Mouse (Mus musculus) forebrain, embryonic 14.5 days (tissue): ENCODE data around the gene Clcf1. TPM values are rescaled to one million over a fixed set of nuclear protein-coding genes. Genes with fewer than 3 reads are reported as not detected.

Experiments used
- ATAC-seq: fragments of 200-750 bp; cut with Nextera tagmentation; 2 replicates; pipeline ENCODE4 v1.8.0; 2017; ENCODE audit warnings: mild to moderate bottlenecking, moderate library complexity
- DNase-seq: peaks from one replicate; pipeline ENCODE4 v3.0.0-alpha.2; 2015; ENCODE audit warnings: low spot score
- H3K27ac ChIP-seq: fragments of 300-500 bp; sonication (generic); 2 replicates; pipeline ENCODE4 v1.5.1; 2014; ENCODE audit warnings: low read depth, mild to moderate bottlenecking, control low read depth, low read length, moderate library complexity
- H3K27me3 ChIP-seq: fragments of 300-500 bp; sonication (generic); replicated peaks from 2 replicates; pipeline ENCODE4 v1.6.1; 2014; ENCODE audit warnings: low read length, control low read depth, mixed read lengths; ENCODE audit not compliant: control insufficient read depth, insufficient read depth
- H3K36me3 ChIP-seq: fragments of 300-500 bp; sonication (generic); 2 replicates; pipeline ENCODE4 v1.6.1; 2014; ENCODE audit warnings: low read length, control low read depth; ENCODE audit not compliant: control insufficient read depth, insufficient read depth
- H3K4me1 ChIP-seq: fragments of 300-500 bp; sonication (generic); 2 replicates; pipeline ENCODE4 v1.6.1; 2014; ENCODE audit warnings: antibody characterized with exemption, low read length, control low read depth; ENCODE audit not compliant: control insufficient read depth, insufficient read depth
- H3K4me2 ChIP-seq: fragments of 300-500 bp; sonication (generic); 2 replicates; pipeline ENCODE4 v1.6.1; 2014; ENCODE audit warnings: mild to moderate bottlenecking, control low read depth, low read length
- H3K4me3 ChIP-seq: fragments of 300-500 bp; sonication (generic); 2 replicates; pipeline ENCODE4 v1.5.1; 2014; ENCODE audit warnings: low read depth, low read length, control low read depth
- H3K9ac ChIP-seq: fragments of 300-500 bp; sonication (generic); 2 replicates; pipeline ENCODE4 v1.6.1; 2014; ENCODE audit warnings: mild to moderate bottlenecking, low read length, control low read depth, moderate library complexity
- H3K9me3 ChIP-seq: fragments of 300-500 bp; sonication (generic); replicated peaks from 2 replicates; pipeline ENCODE4 v1.6.1; 2016; ENCODE audit warnings: low read length, control low read depth, mixed read lengths; ENCODE audit not compliant: control insufficient read depth
- WGBS: fragments of 180-500 bp; shearing (Covaris S2); extraction: QIAGEN DNeasy Blood & Tissue Kit; methylation state at CpG from one replicate; pipeline ENCODE4 v1.1.7; 2014; 5-methylcytosine and 5-hydroxymethylcytosine counted together
- polyA plus RNA-seq: library from polyadenylated mRNA; unstranded; fragments of >200 nt; fragmentation: Nextera tagmentation; extraction: Ambion mirVana; gene quantifications from 2 replicates; pipeline ENCODE4 v1.2.1, GENCODE M21; 2014

Gene Clcf1
- polyA plus RNA-seq, 1 experiment from 2014 or later = 0.85 TPM

- H3K36me3 ChIP-seq = no peaks in the 10 kb centered on the region
- 64% methylated on average over 8 of the region's 8 CpGs for WGBS
- no peak for ATAC-seq
- no peak overlapping the region for H3K4me3 ChIP-seq
- H3K9me3 ChIP-seq = no peaks in the 10 kb centered on the region
- H3K4me1 ChIP-seq = peaks cover 7% of the 10 kb centered on the region; the same call in 1 of the 2 replicates
- H3K4me2 ChIP-seq = no peak overlapping the region
- H3K9ac ChIP-seq = no peak overlapping the region
- H3K27me3 ChIP-seq = no peaks in the 10 kb centered on the region; the same call in 1 of the 2 replicates
- no peak overlapping the region for H3K27ac ChIP-seq
- DNase-seq = no peak
These were observed 16.4 kb downstream of the Clcf1 start for GRCm38 (mm10) chr19:4230415-4230814.

- no peaks in the 10 kb centered on the region for H3K36me3 ChIP-seq
- H3K27me3 ChIP-seq = no peaks in the 10 kb centered on the region; the same call in 1 of the 2 replicates
- ATAC-seq = peak; percentile 96
- H3K4me2 ChIP-seq = peak within 1 kb of the TSS; percentile 75
- H3K9ac ChIP-seq = peak within 1 kb of the TSS; percentile 68
- WGBS = 13% methylated on average over 26 of the region's 26 CpGs
- H3K9me3 ChIP-seq = no peaks in the 10 kb centered on the region
- peak; percentile 96 for DNase-seq
- H3K27ac ChIP-seq = peak within 1 kb of the TSS; percentile 52; the same call in 1 of the 2 replicates
- peak within 1 kb of the TSS; percentile 57 for H3K4me3 ChIP-seq
- peaks cover 7% of the 10 kb centered on the region; the same call in 1 of the 2 replicates for H3K4me1 ChIP-seq
These were observed 17.5 kb downstream of the Clcf1 start, which contains the start of gene Pold4 for GRCm38 (mm10) chr19:4231253-4232185. Gene Pold4 (plus strand): TSS chr19:4231899.

GRCm38 (mm10) chr19:4232186-4232572, 18.1 kb downstream of the Clcf1 start:
- H3K9me3 ChIP-seq = no peaks in the 10 kb centered on the region
- 41% methylated on average over 2 of the region's 2 CpGs for WGBS
- H3K9ac ChIP-seq = peak overlapping the region; percentile 68
- no peaks in the 10 kb centered on the region for H3K36me3 ChIP-seq
- H3K4me1 ChIP-seq = peaks cover 7% of the 10 kb centered on the region; the same call in 1 of the 2 replicates
- H3K4me2 ChIP-seq = peak overlapping the region; percentile 75
- peak overlapping the region; percentile 57 for H3K4me3 ChIP-seq
- ATAC-seq (0 out of 2 replicates have a peak, but pooled peaks have one; percentile 15), DNase-seq (no peak)
- peak overlapping the region; percentile 52; the same call in 1 of the 2 replicates for H3K27ac ChIP-seq
- H3K27me3 ChIP-seq = no peaks in the 10 kb centered on the region; the same call in 1 of the 2 replicates

GRCm38 (mm10) chr19:4232651-4233050, 18.6 kb downstream of the Clcf1 start:
- no peak for DNase-seq
- Histone ChIP-seq H3K36me3 (no peaks in the 10 kb centered on the region), H3K4me3 (peak overlapping the region; percentile 57; the same call in 1 of the 2 replicates), H3K27ac (no peak overlapping the region), H3K27me3 (no peaks in the 10 kb centered on the region; the same call in 1 of the 2 replicates), H3K4me2 (peak overlapping the region; percentile 75), H3K9me3 (no peaks in the 10 kb centered on the region), H3K4me1 (peaks cover 7% of the 10 kb centered on the region; the same call in 1 of the 2 replicates), H3K9ac (no peak overlapping the region; the same call in 1 of the 2 replicates)
- ATAC-seq = no peak
- 81% methylated on average over 7 of the region's 7 CpGs for WGBS

GRCm38 (mm10) chr19:4234548-4234947, 20.5 kb downstream of the Clcf1 start:
- H3K27me3 ChIP-seq = no peaks in the 10 kb centered on the region; the same call in 1 of the 2 replicates
- H3K36me3 ChIP-seq = no peaks in the 10 kb centered on the region
- no peaks in the 10 kb centered on the region for H3K9me3 ChIP-seq
- H3K27ac ChIP-seq = no peak overlapping the region
- H3K4me2 ChIP-seq = no peak overlapping the region
- DNase-seq = no peak
- WGBS = 84% methylated on average over 4 of the region's 4 CpGs
- H3K4me3 ChIP-seq = no peak overlapping the region
- peaks cover 7% of the 10 kb centered on the region; the same call in 1 of the 2 replicates for H3K4me1 ChIP-seq
- no peak for ATAC-seq
- H3K9ac ChIP-seq = no peak overlapping the region

- DNase-seq (no peak), ATAC-seq (no peak)
- no peaks in the 10 kb centered on the region for H3K9me3 ChIP-seq
- H3K9ac ChIP-seq = no peak overlapping the region
- no peaks in the 10 kb centered on the region for H3K27me3 ChIP-seq
- no peak overlapping the region for H3K4me3 ChIP-seq
- WGBS = 81% methylated on average over 8 of the region's 8 CpGs
- no peaks in the 10 kb centered on the region for H3K4me1 ChIP-seq
- no peak overlapping the region for H3K27ac ChIP-seq
- H3K4me2 ChIP-seq = no peak overlapping the region
- H3K36me3 ChIP-seq = no peaks in the 10 kb centered on the region
These were observed 26.2 kb downstream of the Clcf1 start for GRCm38 (mm10) chr19:4240247-4240668.

GRCm38 (mm10) chr19:4242416-4242815, 28.4 kb downstream of the Clcf1 start:
- no peaks in the 10 kb centered on the region for H3K9me3 ChIP-seq

GRCm38 (mm10) chr19:4244775-4245174, 30.7 kb downstream of the Clcf1 start:
- Histone ChIP-seq H3K27ac (no peak overlapping the region), H3K4me1 (no peaks in the 10 kb centered on the region), H3K9me3 (no peaks in the 10 kb centered on the region), H3K4me2 (no peak overlapping the region), H3K9ac (no peak overlapping the region), H3K27me3 (no peaks in the 10 kb centered on the region), H3K4me3 (no peak overlapping the region), H3K36me3 (no peaks in the 10 kb centered on the region)
- DNase-seq (no peak), ATAC-seq (no peak)
- 84% methylated on average over 6 of the region's 6 CpGs for WGBS

More at GRCm38 (mm10) chr19:4242416-4242815, 28.4 kb downstream of the Clcf1 start:
- WGBS = 73% methylated on average over 3 of the region's 3 CpGs
- no peak for ATAC-seq
- Histone ChIP-seq H3K9ac (no peak overlapping the region), H3K4me3 (no peak overlapping the region), H3K4me1 (no peaks in the 10 kb centered on the region), H3K4me2 (no peak overlapping the region), H3K27ac (no peak overlapping the region), H3K27me3 (no peaks in the 10 kb centered on the region), H3K36me3 (no peaks in the 10 kb centered on the region)
- DNase-seq = no peak
